7 mouse cellular contexts compared by ENCODE assay signal in the genomic region with DNA sequence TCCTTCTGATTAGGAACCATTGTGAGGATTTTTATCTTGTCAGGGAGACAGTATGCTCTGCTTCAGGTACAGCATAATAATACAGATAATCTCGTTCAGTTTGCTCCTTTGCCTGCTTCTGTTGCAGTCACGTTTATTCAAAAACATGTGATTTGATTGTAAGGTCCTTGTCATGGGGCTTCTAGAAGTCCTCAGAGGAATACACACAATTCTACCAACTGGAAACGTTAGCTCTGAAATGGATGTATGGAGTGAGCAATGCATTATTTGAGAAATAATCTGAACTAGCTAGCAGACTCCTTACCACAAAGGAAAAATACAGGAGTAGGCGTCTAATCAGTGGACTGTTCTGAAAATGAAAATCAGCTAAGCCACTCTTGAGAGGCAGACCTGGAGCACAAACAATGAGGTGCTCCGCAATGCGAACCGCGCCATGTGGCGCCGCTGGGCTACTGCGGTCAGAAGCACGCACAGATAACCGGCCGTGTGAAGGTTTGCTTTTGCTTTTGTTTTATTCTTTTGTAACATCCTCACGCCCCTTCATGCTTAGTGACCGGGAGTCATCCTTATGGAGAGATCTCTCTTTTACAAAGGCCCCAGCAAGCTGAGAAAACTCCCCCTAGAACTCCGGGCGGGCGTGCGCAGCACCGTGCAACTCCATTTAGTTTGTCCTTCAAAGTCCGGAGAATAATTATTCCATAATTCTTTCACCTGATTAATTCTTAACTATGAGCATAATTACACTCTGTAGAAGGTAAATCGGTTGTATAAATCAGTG.
A peak's percentile ranks its signal among the peaks of the same experiment; 100 is the strongest.
DNase-seq lines count a peak whose midpoint lies in the region; ATAC-seq and TF ChIP-seq lines count a peak whose summit lies in the region.

No protein-coding gene starts in this region.

- H3K4me3 ChIP-seq in E14TG2a.4 (replicated peaks; ENCODE audit: low read length): peak overlapping the region; percentile 67
- H3K4me3 ChIP-seq in embryonic facial prominence, embryonic 11.5 days (ENCODE audit: low read depth, low read length): peak overlapping the region; percentile 46
- peak overlapping the region; percentile 48 for H3K4me3 ChIP-seq in hindbrain, embryonic 15.5 days
- H3K4me3 ChIP-seq in limb, embryonic 14.5 days (replicated peaks; ENCODE audit: low read length): peak overlapping the region; percentile 47

- no peaks in the 10 kb centered on the region for H3K36me3 ChIP-seq in E14TG2a.4 (ENCODE audit: insufficient read depth, low read length)
- H3K36me3 ChIP-seq in embryonic facial prominence, embryonic 11.5 days (replicated peaks; ENCODE audit: control insufficient read depth, insufficient read depth, low read depth, low read length): no peaks in the 10 kb centered on the region
- no peaks in the 10 kb centered on the region for H3K36me3 ChIP-seq in hindbrain, embryonic 15.5 days
- H3K36me3 ChIP-seq in limb, embryonic 14.5 days (ENCODE audit: control insufficient read depth, insufficient read depth, low read length): no peaks in the 10 kb centered on the region

- 5% methylated on average over 23 of the region's 23 CpGs for WGBS in embryonic facial prominence, embryonic 11.5 days
- WGBS in hindbrain, embryonic 15.5 days: 3% methylated on average over 23 of the region's 23 CpGs
- whole genome bisulfite sequencing in limb, embryonic 14.5 days: 5% methylated on average over 23 of the region's 23 CpGs

- peak overlapping the region; percentile 74 for H3K4me2 ChIP-seq in embryonic facial prominence, embryonic 11.5 days (ENCODE audit: low read depth, low read length)
- H3K4me2 ChIP-seq in hindbrain, embryonic 15.5 days: peak overlapping the region; percentile 84
- peak overlapping the region; percentile 66 for H3K4me2 ChIP-seq in limb, embryonic 14.5 days (replicated peaks; ENCODE audit: low read depth, low read length, severe bottlenecking)

- TF ChIP-seq CTCF in E14TG2a.4 (conservative IDR thresholded peaks at IDR 0.05; ENCODE audit: low read length): no peak

- H3K9ac ChIP-seq in embryonic facial prominence, embryonic 11.5 days (replicated peaks; ENCODE audit: low read length): peak overlapping the region; percentile 58
- H3K9ac ChIP-seq in hindbrain, embryonic 15.5 days: peak overlapping the region; percentile 61
- peak overlapping the region; percentile 58 for H3K9ac ChIP-seq in limb, embryonic 14.5 days (ENCODE audit: low read depth, low read length, severe bottlenecking)

- H3K4me1 ChIP-seq in E14TG2a.4 (replicated peaks; ENCODE audit: low read depth, low read length): no peaks in the 10 kb centered on the region
- H3K4me1 ChIP-seq in embryonic facial prominence, embryonic 11.5 days (ENCODE audit: control insufficient read depth, insufficient read depth, low read length): no peaks in the 10 kb centered on the region
- peaks cover 8% of the 10 kb centered on the region for H3K4me1 ChIP-seq in hindbrain, embryonic 15.5 days (replicated peaks)
- no peaks in the 10 kb centered on the region for H3K4me1 ChIP-seq in limb, embryonic 14.5 days (ENCODE audit: control insufficient read depth, insufficient read depth, low read length)

- H3K9me3 ChIP-seq in E14TG2a.4 (ENCODE audit: low read length): no peaks in the 10 kb centered on the region
- no peaks in the 10 kb centered on the region for H3K9me3 ChIP-seq in embryonic facial prominence, embryonic 11.5 days (replicated peaks; ENCODE audit: control insufficient read depth, low read length)
- no peaks in the 10 kb centered on the region for H3K9me3 ChIP-seq in hindbrain, embryonic 15.5 days
- H3K9me3 ChIP-seq in limb, embryonic 14.5 days (ENCODE audit: control insufficient read depth, low read length): no peaks in the 10 kb centered on the region

- no peak overlapping the region for H3K27ac ChIP-seq in embryonic facial prominence, embryonic 11.5 days (replicated peaks; ENCODE audit: low read depth, low read length)
- peak overlapping the region; percentile 88 for H3K27ac ChIP-seq in hindbrain, embryonic 15.5 days (replicated peaks)
- no peak overlapping the region for H3K27ac ChIP-seq in limb, embryonic 14.5 days (replicated peaks; ENCODE audit: low read depth, low read length)

- H3K27me3 ChIP-seq in E14TG2a.4 (ENCODE audit: insufficient read depth, low read length): peaks cover 27% of the 10 kb centered on the region
- no peaks in the 10 kb centered on the region for H3K27me3 ChIP-seq in embryonic facial prominence, embryonic 11.5 days (ENCODE audit: control insufficient read depth, insufficient read depth, low read length)
- no peaks in the 10 kb centered on the region for H3K27me3 ChIP-seq in hindbrain, embryonic 15.5 days
- no peaks in the 10 kb centered on the region for H3K27me3 ChIP-seq in limb, embryonic 14.5 days (ENCODE audit: control insufficient read depth, insufficient read depth, low read length)

- peak; percentile 79 for ATAC-seq in embryonic facial prominence, embryonic 11.5 days (replicated peaks; ENCODE audit: insufficient number of reproducible peaks, low FRiP score, low TSS enrichment, low read depth)
- peak; percentile 91 for ATAC-seq in hindbrain, embryonic 15.5 days (ENCODE audit: low FRiP score, low read depth)
- peak; percentile 63; the same call in 1 of the 2 replicates for ATAC-seq in limb, embryonic 14.5 days (ENCODE audit: low FRiP score, low read depth)

- DNase-seq in ES-CJ7 (ENCODE audit: low read depth, low spot score): peak; percentile 14
- peak; percentile 66 for DNase-seq in embryonic facial prominence, embryonic 11.5 days (ENCODE audit: low spot score)
- peak; percentile 31 for DNase-seq in limb, embryonic 14.5 days (ENCODE audit: low spot score)
- DNase-seq in right cerebral cortex, postnatal 10 days (ENCODE audit: low spot score in 2 of 2): peak; percentile 33 to 37
- DNase-seq in urinary bladder, adult 2 months (ENCODE audit: low spot score): no peak

- 0 out of 2 replicates have a peak, but pooled peaks have one; percentile 45 for TF ChIP-seq POLR2A in limb, embryonic 14.5 days (IDR thresholded peaks at IDR 0.05; ENCODE audit: borderline replicate concordance, extremely low read depth, insufficient read depth, insufficient read length)
